Mouse (Mus musculus) megakaryocyte progenitor cell, adult 5-6 weeks (primary cell): ENCODE measurements around the gene Gm4763. TPM values are rescaled to one million over a fixed set of nuclear protein-coding genes. Genes with fewer than 3 reads are reported as not detected.

Experiments
- total RNA-seq, 2 experiments: library from RNA; stranded (forward) in 1 of 2; stranded (reverse) in 1 of 2; fragments of 157-497, 149-512 nt in 1 of 2; fragments of 200-1000 nt in 1 of 2; gene quantifications; 2 replicates each; pipeline versions ENCODE4 v1.2.3 to v1.2.4; 2015 to 2017

Gm4763 gene
- total RNA-seq, 2 experiments from 2014 or later, result not detected

Other genes starting within 250 kb of the Gm4763 start
- not detected in 2 replicates for gene Cadm4, start 244.9 kb downstream of the Gm4763 start, total RNA-seq (2015)
- gene Cadm4, start 244.9 kb downstream of the Gm4763 start, total RNA-seq (2017), result not detected in 2 replicates
- gene Zfp428, start 219.9 kb downstream of the Gm4763 start, total RNA-seq (2015), result 2.0 and 2.2 TPM in 2 replicates
- gene Zfp428, start 219.9 kb downstream of the Gm4763 start, total RNA-seq (2017), result 1.3 and 3.6 TPM in 2 replicates
- not detected in 2 replicates for gene AC161166.1, start 214.5 kb downstream of the Gm4763 start, total RNA-seq (2015)
- not detected in 2 replicates for gene AC161166.1, start 214.5 kb downstream of the Gm4763 start, total RNA-seq (2017)
- gene Irgq, start 196.2 kb downstream of the Gm4763 start, total RNA-seq (2015), result 3.2 and 4.4 TPM in 2 replicates
- 4.7 and 5.3 TPM in 2 replicates for gene Irgq, start 196.2 kb downstream of the Gm4763 start, total RNA-seq (2017)
- gene Pinlyp, start 180.8 kb downstream of the Gm4763 start, total RNA-seq (2015), result not detected in 2 replicates
- gene Pinlyp, start 180.8 kb downstream of the Gm4763 start, total RNA-seq (2017), result not detected in 2 replicates
- gene Xrcc1, start 180.6 kb downstream of the Gm4763 start, total RNA-seq (2015), result 35.8 and 43.4 TPM in 2 replicates
- 40.0 and 44.3 TPM in 2 replicates for gene Xrcc1, start 180.6 kb downstream of the Gm4763 start, total RNA-seq (2017)
- 61.3 and 68.9 TPM in 2 replicates for gene Ethe1, start 139.4 kb downstream of the Gm4763 start, total RNA-seq (2015)
- gene Ethe1, start 139.4 kb downstream of the Gm4763 start, total RNA-seq (2017), result 18.3 and 31.4 TPM in 2 replicates
- gene Zfp575, start 139.3 kb downstream of the Gm4763 start, total RNA-seq (2015), result 0.12 and 0.15 TPM in 2 replicates
- gene Zfp575, start 139.3 kb downstream of the Gm4763 start, total RNA-seq (2017), result not detected in 2 replicates
- gene Phldb3, start 116.1 kb downstream of the Gm4763 start, total RNA-seq (2015), result 3.6 and 4.5 TPM in 2 replicates
- 10.4 and 11.5 TPM in 2 replicates for gene Phldb3, start 116.1 kb downstream of the Gm4763 start, total RNA-seq (2017)
- not detected in 2 replicates for gene Lypd3, start 90.4 kb downstream of the Gm4763 start, total RNA-seq (2015)
- not detected in 2 replicates for gene Lypd3, start 90.4 kb downstream of the Gm4763 start, total RNA-seq (2017)
- not detected in 2 replicates for gene Tex101, start 50.2 kb downstream of the Gm4763 start, total RNA-seq (2015)
- not detected in 2 replicates for gene Tex101, start 50.2 kb downstream of the Gm4763 start, total RNA-seq (2017)
- not detected in 2 replicates for gene BC049730, start 17.7 kb downstream of the Gm4763 start, total RNA-seq (2015)
- gene BC049730, start 17.7 kb downstream of the Gm4763 start, total RNA-seq (2017), result not detected in 2 replicates
- 16.4 and 16.9 TPM in 2 replicates for gene Cd177, start 33.4 kb upstream of the Gm4763 start, total RNA-seq (2015)
- 23.0 and 36.9 TPM in 2 replicates for gene Cd177, start 33.4 kb upstream of the Gm4763 start, total RNA-seq (2017)
- 0.44 and 2.6 TPM in 2 replicates for gene Ceacam10, start 50.3 kb upstream of the Gm4763 start, total RNA-seq (2015)
- 1.3 and 2.8 TPM in 2 replicates for gene Ceacam10, start 50.3 kb upstream of the Gm4763 start, total RNA-seq (2017)
- 1.2 and 1.5 TPM in 2 replicates for gene Gm9844, start 135.3 kb upstream of the Gm4763 start, total RNA-seq (2015)
- gene Gm9844, start 135.3 kb upstream of the Gm4763 start, total RNA-seq (2017), result 6.0 and 6.6 TPM in 2 replicates
- gene Lypd4, start 143.0 kb upstream of the Gm4763 start, total RNA-seq (2015), result not detected in 2 replicates
- gene Lypd4, start 143.0 kb upstream of the Gm4763 start, total RNA-seq (2017), result not detected in 2 replicates
- not detected in 2 replicates for gene Dmrtc2, start 143.1 kb upstream of the Gm4763 start, total RNA-seq (2015)
- not detected in 2 replicates for gene Dmrtc2, start 143.1 kb upstream of the Gm4763 start, total RNA-seq (2017)
- 2,965 and 3,011 TPM in 2 replicates for gene Rps19, start 157.5 kb upstream of the Gm4763 start, total RNA-seq (2015)
- gene Rps19, start 157.5 kb upstream of the Gm4763 start, total RNA-seq (2017), result 1,012 and 1,228 TPM in 2 replicates
- gene Cd79a, start 170.5 kb upstream of the Gm4763 start, total RNA-seq (2015), result 0.34 and 0.35 TPM in 2 replicates
- gene Cd79a, start 170.5 kb upstream of the Gm4763 start, total RNA-seq (2017), result 0.08 and 0.78 TPM in 2 replicates
- 58.2 and 67.9 TPM in 2 replicates for gene Arhgef1, start 176.0 kb upstream of the Gm4763 start, total RNA-seq (2015)
- gene Arhgef1, start 176.0 kb upstream of the Gm4763 start, total RNA-seq (2017), result 36.6 and 46.2 TPM in 2 replicates
- not detected in 2 replicates for gene Gm4881, start 217.6 kb upstream of the Gm4763 start, total RNA-seq (2015)
- gene Gm4881, start 217.6 kb upstream of the Gm4763 start, total RNA-seq (2017), result not detected in 2 replicates
- 95.6 and 117 TPM in 2 replicates for gene Rabac1, start 245.8 kb upstream of the Gm4763 start, total RNA-seq (2015)
- 89.2 and 101 TPM in 2 replicates for gene Rabac1, start 245.8 kb upstream of the Gm4763 start, total RNA-seq (2017)